Mouse (Mus musculus) layer of hippocampus, adult 9-11 months (tissue): Measurements from ENCODE around the gene Cep57.
A peak's percentile ranks its signal among the peaks of the same experiment; 100 is the strongest.
"Not testable (repeated sequence)": the region's sequence is repeated elsewhere in the genome, so short reads cannot be mapped to it uniquely, and the experiment has no call there.

ENCODE experiments used
- DNase-seq: peaks from one replicate; pipeline ENCODE4 v3.0.0; 2022

The Cep57 gene

DNA sequence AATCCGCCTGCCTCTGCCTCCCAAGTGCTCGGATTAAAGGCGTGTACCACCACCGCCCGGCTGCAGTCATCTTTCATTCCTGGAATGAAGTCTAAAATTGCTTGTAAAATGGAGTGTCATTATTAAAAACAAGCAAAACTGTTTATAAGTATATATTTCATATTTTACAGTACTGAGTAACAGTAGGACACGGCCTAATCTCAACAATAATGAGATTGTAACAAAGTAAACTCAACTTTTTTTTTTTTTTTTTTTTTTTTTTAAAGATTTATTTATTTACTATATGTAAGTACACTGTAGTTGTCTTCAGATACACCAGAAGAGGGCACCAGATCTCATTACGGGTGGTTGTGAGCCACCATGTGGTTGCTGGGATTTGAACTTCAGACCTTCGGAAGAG is 36.0 kb downstream of the Cep57 start:
- DNase-seq: not testable (repeated sequence)

DNA sequence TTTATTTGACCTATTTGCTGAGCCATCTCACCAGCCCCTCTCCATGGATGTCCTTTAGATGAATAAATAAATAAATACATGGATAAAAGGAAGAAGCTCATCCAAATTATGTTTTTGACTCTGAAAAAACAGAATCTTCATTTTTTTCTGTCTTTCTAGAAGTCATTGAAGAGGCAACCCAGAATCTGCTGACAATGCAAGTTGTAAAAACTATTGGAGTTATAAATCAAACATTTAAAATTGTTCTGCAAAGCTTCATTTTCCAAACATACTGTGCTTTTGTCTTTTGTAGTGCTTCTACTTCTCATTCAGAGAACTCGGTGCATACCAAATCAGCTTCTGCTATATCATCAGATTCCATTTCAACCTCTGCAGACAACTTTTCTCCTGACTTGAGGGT is 44.9 kb downstream of the Cep57 start:
- DNase-seq: no peak

DNA sequence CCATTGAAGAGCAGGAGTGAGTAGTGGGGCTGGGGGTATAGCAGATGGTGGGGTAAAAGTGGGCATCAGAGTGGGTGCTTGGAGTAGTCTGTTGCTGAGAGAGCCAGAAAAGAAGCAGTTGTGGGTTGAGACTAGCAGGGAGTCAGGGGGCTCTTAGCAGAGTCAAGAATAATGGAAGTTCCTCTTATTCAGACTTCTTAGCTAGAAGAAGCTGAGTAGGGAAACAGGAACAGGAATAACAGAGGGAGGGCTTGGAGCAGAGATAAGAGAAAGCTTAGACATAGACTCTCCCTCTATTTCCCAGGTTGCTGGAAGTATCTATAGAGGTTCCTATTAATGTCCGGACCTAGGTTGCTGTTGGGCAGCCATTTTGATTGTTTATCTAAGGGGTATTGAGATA is 52.2 kb downstream of the Cep57 start:
- no peak for DNase-seq

DNA sequence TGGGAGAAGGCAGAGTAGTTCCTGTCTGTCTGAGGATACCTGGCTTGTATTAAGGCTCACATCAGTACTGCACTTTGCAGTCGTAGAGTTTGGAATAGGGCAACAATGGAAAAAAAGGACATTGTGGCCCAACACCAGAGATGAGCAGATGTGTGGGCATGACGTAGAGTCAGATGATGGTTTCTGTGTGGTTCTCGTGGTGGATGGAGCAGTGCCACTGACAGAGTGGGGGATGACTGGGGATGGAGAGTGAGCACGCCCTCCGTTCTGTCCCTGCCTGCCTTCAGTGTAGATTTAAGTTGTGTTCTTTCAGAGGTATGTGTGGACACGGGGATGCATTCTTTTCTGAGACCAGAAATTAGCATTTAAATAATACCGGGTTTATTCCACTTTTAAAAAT is 60.3 kb downstream of the Cep57 start:
- DNase-seq: peak; percentile 64

DNA sequence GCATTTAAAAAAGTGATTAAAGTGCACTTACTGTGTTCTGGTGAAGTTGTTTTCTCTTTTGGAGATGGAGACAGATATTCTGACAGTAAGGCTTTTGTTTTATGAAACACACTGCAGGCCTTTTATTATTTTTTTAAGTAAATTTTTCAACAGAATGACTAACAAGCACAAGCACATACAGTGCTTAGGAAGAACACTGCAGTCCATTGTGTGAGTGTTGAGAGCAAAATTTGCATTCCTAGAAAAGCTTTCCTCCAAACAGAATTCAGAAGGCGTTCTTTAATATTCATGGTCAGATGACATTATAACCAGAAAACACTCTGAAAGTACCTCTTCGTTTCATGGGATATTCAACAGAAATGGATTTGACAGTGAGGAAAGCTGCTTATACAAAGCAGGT is 61.3 kb downstream of the Cep57 start:
- peak; percentile 18 for DNase-seq

DNA sequence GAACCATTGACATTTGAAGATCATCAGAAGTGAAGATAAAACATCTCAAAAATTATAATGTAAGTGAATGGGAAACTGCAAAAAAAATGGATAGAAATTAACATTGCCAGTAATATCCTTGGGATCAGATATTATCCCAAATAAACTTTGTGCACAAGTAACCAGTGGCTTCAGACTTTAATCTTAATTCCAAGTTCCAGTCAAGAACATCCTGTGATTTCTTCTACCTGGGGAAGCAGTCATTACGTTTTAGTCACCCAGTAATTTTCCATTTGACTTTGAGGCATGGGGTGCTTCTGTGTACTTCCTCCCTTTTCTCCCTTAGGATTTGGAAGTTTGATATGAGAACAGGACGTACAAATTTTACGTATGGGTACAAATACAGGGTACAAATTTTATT is 66.5 kb downstream of the Cep57 start:
- no peak for DNase-seq
